Mouse (Mus musculus) lung, postnatal 4 days (tissue): ENCODE measurements around the gene Slc35e2.
"Not testable (repeated sequence)": the region's sequence is repeated elsewhere in the genome, so short reads cannot be mapped to it uniquely, and the experiment has no call there.

ENCODE experiments used
- DNase-seq, 2 experiments: peaks; one replicate each; pipeline ENCODE4 v3.0.0; 2021

Gene Slc35e2

GRCm38 (mm10) chr4:155635766-155636499 lies 34.7 kb downstream of the Slc35e2 start:
- DNase-seq = no peak

GRCm38 (mm10) chr4:155643531-155643930 lies 42.3 kb downstream of the Slc35e2 start:
- DNase-seq = no peak

DNA sequence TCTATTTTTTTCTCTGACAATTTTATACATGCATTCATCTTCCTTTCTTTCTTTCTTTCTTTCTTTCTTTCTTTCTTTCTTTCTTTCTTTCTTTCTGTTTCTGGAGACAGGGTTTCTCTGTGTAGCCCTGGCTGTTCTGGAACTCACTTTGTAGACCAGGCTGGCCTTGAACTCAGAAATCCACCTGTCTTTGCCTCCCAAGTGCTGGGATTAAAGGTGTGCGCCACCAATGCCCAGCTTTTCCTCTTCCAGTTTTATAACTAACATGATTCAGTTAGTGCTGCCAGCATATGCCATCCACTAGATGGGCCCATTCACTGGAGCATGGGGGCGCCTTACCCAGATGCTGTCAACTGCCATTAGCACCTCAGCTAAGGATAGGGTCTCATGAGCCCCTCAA lies 44.1 kb downstream of the Slc35e2 start, which contains the start of gene Gm10563:
Gene Gm10563 (minus strand): TSS at position 101 of the 400 bp plus-strand sequence.
- not testable (repeated sequence) for DNase-seq

DNA sequence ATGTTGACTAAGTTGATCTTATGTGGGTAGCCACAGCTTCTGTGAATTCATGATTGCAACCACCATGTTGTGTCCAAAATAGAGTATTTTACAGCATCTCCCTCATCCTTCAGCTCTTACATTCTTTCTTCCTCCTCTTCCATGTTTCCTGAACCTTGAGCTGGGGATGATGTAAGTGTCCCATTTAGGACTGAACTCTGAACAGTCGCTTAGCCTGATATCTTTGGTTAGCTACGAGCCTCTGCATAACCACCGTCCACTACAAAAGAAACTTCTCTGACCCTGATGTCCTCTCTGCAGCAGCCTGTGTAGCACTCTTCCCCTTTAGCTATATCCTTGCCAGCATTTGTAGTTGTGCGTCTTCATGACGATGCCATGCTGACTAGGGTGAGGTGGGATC lies 44.5 kb downstream of the Slc35e2 start:
- no peak for DNase-seq

DNA sequence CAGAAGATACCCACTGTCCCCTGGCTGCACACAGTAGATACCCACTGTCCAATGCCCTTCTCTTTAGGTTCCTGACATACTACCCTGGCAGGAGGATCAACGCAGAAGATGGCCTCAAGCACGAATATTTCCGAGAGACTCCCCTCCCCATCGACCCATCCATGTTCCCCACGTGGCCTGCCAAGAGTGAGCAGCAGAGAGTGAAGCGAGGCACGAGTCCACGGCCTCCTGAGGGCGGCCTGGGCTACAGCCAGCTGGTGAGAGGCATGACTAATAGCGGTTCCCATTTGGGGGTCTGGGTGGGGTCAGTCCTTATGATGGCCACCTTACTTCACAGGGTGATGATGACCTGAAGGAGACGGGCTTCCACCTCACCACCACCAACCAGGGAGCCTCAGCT lies 48.1 kb downstream of the Slc35e2 start:
- no peak for DNase-seq

- DNase-seq = peak; percentile 66 to 79
These were observed 50.5 kb downstream of the Slc35e2 start for GRCm38 (mm10) chr4:155651553-155652269.

DNA sequence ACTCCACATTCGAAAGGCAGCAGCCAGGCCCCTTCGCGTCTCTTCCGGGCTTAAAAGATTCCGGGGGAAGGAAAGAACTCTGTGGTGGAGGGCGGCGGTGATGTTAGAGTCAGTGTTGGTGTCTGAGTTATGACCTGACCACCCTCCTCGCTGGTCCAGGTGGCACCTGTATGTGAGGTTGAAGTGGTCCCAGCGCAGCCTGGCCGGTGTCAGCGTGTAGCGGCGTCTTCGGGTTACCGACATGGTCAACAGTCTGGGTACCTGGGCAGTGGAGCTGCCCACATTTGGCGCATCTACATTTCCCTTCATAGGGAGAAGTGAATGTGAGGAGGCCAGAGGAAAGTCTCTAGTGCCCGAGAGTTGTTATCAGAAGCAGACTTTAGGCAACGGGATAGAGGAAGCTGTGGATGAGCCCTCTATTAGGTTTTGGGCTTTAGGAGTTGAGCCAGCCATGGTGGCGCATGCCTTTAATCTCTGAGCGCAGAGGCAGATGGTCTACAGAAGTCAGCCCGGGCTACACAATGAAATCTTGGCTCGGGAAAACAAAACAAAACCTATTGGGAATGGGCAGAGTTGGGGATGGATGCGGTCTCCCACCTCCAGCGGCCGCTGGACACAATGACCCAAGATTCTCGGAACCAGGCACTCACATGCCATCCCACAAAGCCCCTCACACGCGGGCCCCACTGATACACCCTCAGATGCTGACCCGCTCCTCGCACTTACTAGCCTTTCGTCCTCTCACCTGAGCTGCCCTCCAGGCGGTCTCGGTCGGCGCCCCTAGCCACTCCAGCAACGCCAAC lies 51.3 kb downstream of the Slc35e2 start:
- no peak for DNase-seq

DNA sequence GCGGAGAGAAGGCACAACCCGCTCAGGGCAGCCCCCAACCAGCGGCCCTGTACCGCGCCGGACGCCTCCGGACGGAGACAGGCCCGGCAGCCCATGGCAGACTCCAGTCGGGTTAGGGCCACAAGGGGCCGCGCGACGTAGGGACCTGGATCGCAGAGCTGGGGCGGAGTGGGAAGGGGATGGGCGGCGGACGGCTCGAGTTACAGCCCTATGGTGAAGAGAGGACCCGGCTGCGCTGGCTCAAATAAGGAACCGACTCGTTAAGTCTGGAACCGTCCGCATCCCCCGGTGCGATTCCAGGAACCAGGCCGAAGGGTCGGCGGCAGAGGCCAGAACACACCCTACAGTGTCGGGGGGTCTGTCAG lies 51.9 kb downstream of the Slc35e2 start, which contains the start of gene Mmp23:
Gene Mmp23 (minus strand): TSS at position 299 of the 365 bp plus-strand sequence.
- peak; percentile 63 to 73 for DNase-seq

DNA sequence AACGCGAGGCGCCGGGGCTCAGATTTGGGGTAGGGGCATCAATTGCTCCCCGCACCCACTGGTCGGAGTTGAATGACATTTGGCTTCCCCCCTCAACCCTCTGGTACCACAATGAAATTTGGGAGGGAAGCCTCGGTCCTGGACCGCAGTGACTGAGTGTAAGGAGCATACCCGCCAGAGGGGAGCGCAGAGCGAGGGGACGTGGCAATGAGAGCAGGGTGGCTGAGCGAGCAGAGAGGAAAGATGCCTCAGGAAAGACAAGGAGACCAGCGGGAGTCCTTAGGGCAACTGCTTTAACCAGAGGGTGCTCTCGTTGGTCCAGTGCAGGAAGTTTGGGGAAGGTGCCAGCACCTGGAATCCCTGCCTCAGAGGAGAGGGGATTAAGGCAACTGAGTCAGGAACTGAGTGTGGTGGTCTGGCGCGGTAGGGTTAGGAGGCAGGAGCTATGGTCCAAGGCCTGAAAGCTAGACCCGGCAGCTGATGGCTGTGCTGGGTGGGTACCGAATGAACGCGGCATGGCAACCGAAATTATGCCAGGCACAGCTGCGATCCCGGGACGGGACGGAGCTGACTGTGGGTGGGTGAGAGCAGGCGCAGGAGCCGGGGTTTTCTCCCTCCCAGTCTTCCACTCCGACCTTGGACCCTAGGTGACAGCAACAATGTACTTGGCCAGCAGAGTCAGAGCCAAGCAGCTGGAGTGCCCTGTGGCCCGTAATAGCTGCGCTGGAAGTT lies 52.4 kb downstream of the Slc35e2 start:
- DNase-seq = peak; percentile 38 to 53

- no peak for DNase-seq
These were observed 52.9 kb downstream of the Slc35e2 start for GRCm38 (mm10) chr4:155654183-155654455.

DNA sequence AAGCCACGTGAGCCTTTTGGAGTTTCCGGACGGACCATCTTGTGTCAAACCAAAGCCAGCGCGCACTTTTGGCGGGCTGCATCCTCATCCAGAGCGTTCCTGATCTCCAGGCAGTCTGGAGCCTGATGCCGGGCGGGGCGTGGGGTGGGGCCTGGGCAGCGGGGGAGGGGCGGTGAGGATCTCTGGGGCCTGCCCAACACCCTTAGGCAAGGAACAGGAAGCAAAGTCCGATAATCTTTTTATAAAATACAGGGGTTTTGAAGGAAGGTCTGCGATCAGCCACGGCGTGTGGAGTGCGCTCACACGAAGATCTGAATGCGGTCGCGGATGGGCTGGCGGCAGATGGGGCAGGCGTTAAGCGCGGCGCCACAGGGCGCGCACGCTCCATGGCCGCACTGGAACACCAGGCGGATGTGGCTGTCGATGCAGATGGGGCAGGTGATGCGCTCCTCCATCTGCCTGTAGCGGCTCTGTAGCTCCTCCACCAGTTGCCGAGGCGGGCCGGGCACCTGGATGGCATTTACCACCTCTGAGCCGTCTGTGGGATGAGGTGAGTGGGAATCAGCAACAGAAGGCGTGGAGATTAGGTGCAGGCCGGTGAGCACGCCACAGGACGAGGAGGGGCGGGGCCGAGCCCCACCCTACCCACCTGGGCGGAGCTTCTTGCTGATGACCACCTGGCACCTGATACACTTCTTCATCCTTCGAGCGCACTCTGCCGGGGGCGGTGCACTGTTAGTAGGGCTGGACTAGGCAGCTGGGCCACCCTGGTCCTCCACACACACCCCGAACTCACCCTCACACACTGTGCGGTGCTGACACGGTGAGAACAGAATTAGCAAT lies 53.5 kb downstream of the Slc35e2 start:
- DNase-seq = peak; percentile 59 to 77

DNA sequence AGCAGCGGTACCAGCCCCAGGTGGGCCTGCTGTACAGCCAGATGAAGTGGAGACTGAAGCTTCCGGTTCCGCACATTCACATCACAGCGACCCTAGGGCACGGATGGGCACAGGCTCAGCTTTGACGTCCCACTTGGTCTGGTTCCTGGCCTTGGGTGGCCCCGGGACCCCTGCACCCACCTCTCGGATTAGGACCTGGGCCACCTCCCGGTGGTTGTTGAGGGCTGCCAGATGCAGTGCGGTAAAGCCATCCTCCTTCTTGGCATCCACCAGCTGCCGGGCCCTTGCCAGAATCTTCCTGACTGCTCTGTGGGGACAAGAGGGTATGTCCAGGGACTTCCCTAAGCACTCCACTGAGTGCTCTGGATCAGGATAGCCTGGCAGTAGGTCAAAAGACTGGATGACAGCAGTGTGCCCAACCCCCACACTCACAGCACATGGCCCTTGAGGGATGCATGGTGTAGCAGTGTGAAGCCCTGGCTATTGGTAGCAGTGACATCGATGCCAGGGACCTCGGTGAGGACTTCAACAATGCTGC lies 55.1 kb downstream of the Slc35e2 start:
- no peak for DNase-seq

- no peak for DNase-seq
These were observed 57.7 kb downstream of the Slc35e2 start for GRCm38 (mm10) chr4:155658961-155659360.

- no peak for DNase-seq
These were observed 59.4 kb downstream of the Slc35e2 start for GRCm38 (mm10) chr4:155660641-155661040.

DNA sequence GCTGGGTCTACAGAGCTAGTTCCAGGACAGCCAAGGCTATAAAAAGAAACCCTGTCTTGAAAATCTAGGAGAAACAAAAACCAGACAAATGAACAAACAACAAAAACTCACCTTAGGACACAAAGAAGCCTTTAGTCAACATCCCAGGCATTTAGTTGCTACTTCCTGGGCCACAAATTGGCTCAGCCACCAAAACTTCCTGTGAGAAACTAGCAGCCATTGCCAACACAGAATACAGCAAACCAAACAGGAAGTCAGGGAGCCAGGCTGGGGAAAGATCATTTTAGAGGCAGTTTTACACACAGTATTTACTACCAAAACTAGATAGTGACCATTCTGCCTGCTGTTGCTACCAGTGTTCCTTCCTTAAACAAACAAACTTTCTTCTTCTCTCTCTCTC lies 65.7 kb downstream of the Slc35e2 start:
- DNase-seq = no peak

- peak; percentile 97 for DNase-seq
These were observed 67.7 kb downstream of the Slc35e2 start, which contains the start of gene Mib2 for GRCm38 (mm10) chr4:155668689-155669597. TSS of gene Mib2 (minus strand) at chr4:155669198.

DNA sequence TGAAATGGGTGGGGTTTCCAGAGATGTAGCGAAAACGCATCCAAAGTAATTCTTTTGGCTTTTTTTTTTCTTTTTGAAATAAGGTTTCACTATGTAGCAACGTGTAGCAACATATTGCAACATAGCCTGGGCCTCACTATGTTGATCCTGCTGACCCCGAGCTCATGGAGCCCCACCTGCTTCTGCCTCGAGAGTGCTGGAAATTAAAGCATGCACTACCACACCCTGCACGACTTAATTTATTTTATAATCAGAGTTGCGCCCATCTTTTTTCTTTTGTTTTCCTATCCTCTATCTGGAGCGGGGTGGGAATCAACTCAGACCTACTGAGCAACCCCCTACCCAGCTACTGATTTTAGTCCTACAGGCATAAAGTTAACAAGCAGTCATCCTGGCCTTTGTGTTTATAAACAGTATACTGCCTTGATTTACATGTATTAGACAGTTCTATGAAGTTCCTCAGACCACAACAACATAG lies 68.4 kb downstream of the Slc35e2 start:
- DNase-seq = no peak

- DNase-seq = not testable (repeated sequence)
These were observed 69.0 kb downstream of the Slc35e2 start for GRCm38 (mm10) chr4:155670236-155670635.

GRCm38 (mm10) chr4:155672082-155672481 lies 70.9 kb downstream of the Slc35e2 start:
- no peak for DNase-seq
